Mouse (Mus musculus) C2C12 (cell line): ENCODE measurements around the gene Wdr53.

Experiments
- CTCF ChIP-seq: IDR thresholded peaks from one replicate; pipeline ENCODE4 v1.5.1; 2011; ENCODE audit not compliant: control insufficient read depth, insufficient read depth, insufficient read length
- MYOD1 ChIP-seq: IDR thresholded peaks from one replicate; pipeline ENCODE4 v1.6.1; 2011; ENCODE audit warnings: low read depth; ENCODE audit not compliant: control insufficient read depth, insufficient read length

GRCm38 (mm10) chr16:32214804-32215576 lies 32.0 kb upstream of the Wdr53 start:
- TF ChIP-seq CTCF (no peak), MYOD1 (no peak)
